Mouse (Mus musculus): Measurements from ENCODE around the gene Add2. TPM values are rescaled to one million over a fixed set of nuclear protein-coding genes. Genes with fewer than 3 reads are reported as not detected.

Add2 gene
- polyA plus RNA-seq, 1 experiment, result 0.80 TPM

GRCm38 (mm10) chr6:86040140-86040539 is 11.7 kb downstream of the Add2 start:
- Histone ChIP-seq H3K4me3 (replicated peaks; ENCODE audit: extremely low read depth, low read depth, low read length) (no peak overlapping the region), H3K4me1 (ENCODE audit: control insufficient read depth, insufficient read depth, low read length) (no peaks in the 10 kb centered on the region)
- TF ChIP-seq POLR2A (IDR thresholded peaks at IDR 0.05; ENCODE audit: borderline replicate concordance, extremely low read depth, low read depth, low read length), result no peak
- TF ChIP-seq CTCF (IDR thresholded peaks at IDR 0.05; ENCODE audit: insufficient read depth, low read length), result no peak
- 52% methylated on average over 1 of the region's 1 CpGs for WGBS
- DNase-seq, result no peak

DNA sequence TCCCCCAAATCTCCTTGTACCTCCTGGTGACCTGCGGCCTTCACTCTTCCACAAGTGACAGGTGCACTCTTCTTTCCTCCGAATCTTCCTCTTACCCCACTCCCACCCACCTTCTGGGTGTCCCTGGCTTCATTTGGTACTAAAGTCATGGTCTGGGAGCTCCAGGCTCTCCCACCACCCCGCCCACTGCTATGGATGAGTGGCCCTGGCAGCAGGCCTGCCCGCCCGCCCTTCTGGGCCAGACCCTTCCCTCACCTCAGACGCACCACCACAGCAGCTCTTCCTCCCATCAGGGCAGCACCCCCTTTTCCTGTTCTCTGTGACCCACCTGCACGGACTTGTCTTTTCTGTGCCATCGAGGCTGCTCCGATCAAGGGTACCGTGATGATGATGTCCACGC is 19.0 kb downstream of the Add2 start:
- Histone ChIP-seq H3K4me1 (ENCODE audit: control insufficient read depth, insufficient read depth, low read length) (no peaks in the 10 kb centered on the region), H3K4me3 (replicated peaks; ENCODE audit: extremely low read depth, low read depth, low read length) (no peak overlapping the region)
- 93% methylated on average over 11 of the region's 11 CpGs for WGBS
- DNase-seq, result no peak
- TF ChIP-seq POLR2A (IDR thresholded peaks at IDR 0.05; ENCODE audit: borderline replicate concordance, extremely low read depth, low read depth, low read length), result no peak
- TF ChIP-seq CTCF (IDR thresholded peaks at IDR 0.05; ENCODE audit: insufficient read depth, low read length), result no peak

- WGBS, result 77% methylated on average over 5 of the region's 5 CpGs
- Histone ChIP-seq H3K4me1 (ENCODE audit: control insufficient read depth, insufficient read depth, low read length) (no peaks in the 10 kb centered on the region), H3K4me3 (replicated peaks; ENCODE audit: extremely low read depth, low read depth, low read length) (no peak overlapping the region)
- DNase-seq, result no peak
- TF ChIP-seq CTCF (IDR thresholded peaks at IDR 0.05; ENCODE audit: insufficient read depth, low read length) (no peak), POLR2A (IDR thresholded peaks at IDR 0.05; ENCODE audit: borderline replicate concordance, extremely low read depth, low read depth, low read length) (no peak)
These were observed 20.0 kb downstream of the Add2 start for GRCm38 (mm10) chr6:86048509-86048908.

GRCm38 (mm10) chr6:86050586-86051268 is 22.2 kb downstream of the Add2 start:
- Histone ChIP-seq H3K4me1 (ENCODE audit: control insufficient read depth, insufficient read depth, low read length) (no peaks in the 10 kb centered on the region), H3K4me3 (replicated peaks; ENCODE audit: extremely low read depth, low read depth, low read length) (no peak overlapping the region)
- TF ChIP-seq CTCF (IDR thresholded peaks at IDR 0.05; ENCODE audit: insufficient read depth, low read length), result no peak
- no peak for TF ChIP-seq POLR2A (IDR thresholded peaks at IDR 0.05; ENCODE audit: borderline replicate concordance, extremely low read depth, low read depth, low read length)
- DNase-seq, result no peak
- 54% methylated on average over 6 of the region's 6 CpGs for WGBS

GRCm38 (mm10) chr6:86052032-86052459 is 23.6 kb downstream of the Add2 start:
- TF ChIP-seq POLR2A (IDR thresholded peaks at IDR 0.05; ENCODE audit: borderline replicate concordance, extremely low read depth, low read depth, low read length) (no peak), CTCF (IDR thresholded peaks at IDR 0.05; ENCODE audit: insufficient read depth, low read length) (no peak)
- Histone ChIP-seq H3K4me3 (replicated peaks; ENCODE audit: extremely low read depth, low read depth, low read length) (no peak overlapping the region), H3K4me1 (ENCODE audit: control insufficient read depth, insufficient read depth, low read length) (no peaks in the 10 kb centered on the region)
- DNase-seq, result no peak
- WGBS, result 28% methylated on average over 7 of the region's 7 CpGs

DNA sequence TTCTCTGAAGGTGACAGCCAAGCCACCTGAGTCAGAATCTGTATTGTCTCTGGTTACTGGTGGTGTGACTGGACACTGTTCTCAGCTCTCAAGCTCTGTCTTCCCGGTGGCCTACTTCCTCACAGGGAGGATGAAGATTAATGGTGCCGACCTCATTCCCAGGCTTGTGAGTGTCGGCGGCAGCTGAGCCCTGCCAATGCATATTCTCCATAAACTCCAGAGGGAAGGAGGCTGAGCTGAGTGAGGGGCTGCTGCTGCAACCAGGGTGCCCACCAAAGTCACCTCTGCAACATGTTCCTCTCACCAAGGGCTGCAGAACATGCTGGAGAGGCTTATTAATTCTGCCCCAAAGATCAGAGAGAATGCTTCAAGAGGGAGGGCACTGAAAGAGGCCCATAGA is 24.1 kb downstream of the Add2 start:
- Histone ChIP-seq H3K4me1 (ENCODE audit: control insufficient read depth, insufficient read depth, low read length) (no peaks in the 10 kb centered on the region), H3K4me3 (replicated peaks; ENCODE audit: extremely low read depth, low read depth, low read length) (no peak overlapping the region)
- DNase-seq, result no peak
- WGBS, result 33% methylated on average over 4 of the region's 4 CpGs
- TF ChIP-seq CTCF (IDR thresholded peaks at IDR 0.05; ENCODE audit: insufficient read depth, low read length) (no peak), POLR2A (IDR thresholded peaks at IDR 0.05; ENCODE audit: borderline replicate concordance, extremely low read depth, low read depth, low read length) (no peak)

DNA sequence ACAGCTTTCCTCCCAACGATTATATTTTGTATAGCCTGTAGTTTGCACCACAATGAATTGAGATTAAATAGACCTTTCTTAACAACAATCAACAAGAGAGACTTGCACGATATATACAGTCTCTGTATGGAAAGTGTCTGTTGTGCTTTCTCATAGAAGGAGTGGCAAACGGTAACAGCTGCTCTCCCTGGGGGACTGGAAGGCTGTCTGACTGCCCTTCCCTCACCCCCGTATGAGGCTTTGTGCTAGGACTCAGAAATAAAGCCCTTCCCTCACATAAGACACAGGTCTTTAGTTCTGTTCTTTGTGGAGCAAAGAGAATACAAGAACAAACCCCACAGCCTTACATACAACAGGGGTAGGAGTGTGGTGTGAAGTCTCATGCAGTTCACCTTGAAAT is 24.6 kb downstream of the Add2 start:
- Histone ChIP-seq H3K4me3 (replicated peaks; ENCODE audit: extremely low read depth, low read depth, low read length) (no peak overlapping the region), H3K4me1 (ENCODE audit: control insufficient read depth, insufficient read depth, low read length) (no peaks in the 10 kb centered on the region)
- DNase-seq, result no peak
- no peak for TF ChIP-seq CTCF (IDR thresholded peaks at IDR 0.05; ENCODE audit: insufficient read depth, low read length)
- no peak for TF ChIP-seq POLR2A (IDR thresholded peaks at IDR 0.05; ENCODE audit: borderline replicate concordance, extremely low read depth, low read depth, low read length)
- WGBS, result 64% methylated on average over 4 of the region's 4 CpGs

- H3K4me3 ChIP-seq (replicated peaks; ENCODE audit: extremely low read depth, low read depth, low read length), result no peak overlapping the region
- no peaks in the 10 kb centered on the region for H3K4me1 ChIP-seq (ENCODE audit: control insufficient read depth, insufficient read depth, low read length)
- no peak for TF ChIP-seq POLR2A (IDR thresholded peaks at IDR 0.05; ENCODE audit: borderline replicate concordance, extremely low read depth, low read depth, low read length)
- DNase-seq, result no peak
- WGBS, result 65% methylated on average over 5 of the region's 5 CpGs
These were observed 25.1 kb downstream of the Add2 start for GRCm38 (mm10) chr6:86053594-86053993.

DNA sequence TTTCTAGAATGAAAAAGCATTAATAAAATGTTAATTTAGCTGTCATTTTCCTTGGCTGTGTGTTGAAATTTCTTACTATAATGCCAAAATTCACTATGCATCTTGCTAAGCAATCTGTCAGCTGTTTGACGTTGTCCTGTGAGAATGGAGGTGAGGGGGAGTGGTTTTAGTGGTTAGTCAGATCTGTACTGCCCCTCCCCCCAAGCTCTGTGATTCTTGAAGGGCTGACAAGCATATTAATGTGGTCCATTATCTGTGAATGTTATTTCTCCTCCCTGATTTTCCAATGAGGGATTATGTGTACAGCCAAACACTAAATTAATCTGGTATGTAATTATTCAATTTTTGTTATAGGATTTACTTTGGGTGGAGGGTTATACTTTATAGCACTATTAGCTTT is 30.0 kb downstream of the Add2 start:
- TF ChIP-seq POLR2A (IDR thresholded peaks at IDR 0.05; ENCODE audit: borderline replicate concordance, extremely low read depth, low read depth, low read length), result no peak
- no peak for TF ChIP-seq CTCF (IDR thresholded peaks at IDR 0.05; ENCODE audit: insufficient read depth, low read length)
- WGBS, result 10% methylated on average over 1 of the region's 1 CpGs
- Histone ChIP-seq H3K4me1 (ENCODE audit: control insufficient read depth, insufficient read depth, low read length) (no peaks in the 10 kb centered on the region), H3K4me3 (replicated peaks; ENCODE audit: extremely low read depth, low read depth, low read length) (no peak overlapping the region)
- DNase-seq, result no peak

GRCm38 (mm10) chr6:86059151-86059853 is 30.8 kb downstream of the Add2 start:
- Histone ChIP-seq H3K4me3 (replicated peaks; ENCODE audit: extremely low read depth, low read depth, low read length) (no peak overlapping the region), H3K4me1 (ENCODE audit: control insufficient read depth, insufficient read depth, low read length) (no peaks in the 10 kb centered on the region)
- DNase-seq, result no peak
- 35% methylated on average over 7 of the region's 7 CpGs for WGBS
- TF ChIP-seq CTCF (IDR thresholded peaks at IDR 0.05; ENCODE audit: insufficient read depth, low read length), result no peak
- no peak for TF ChIP-seq POLR2A (IDR thresholded peaks at IDR 0.05; ENCODE audit: borderline replicate concordance, extremely low read depth, low read depth, low read length)
